Mouse (Mus musculus) stomach, postnatal 0 days (tissue): ENCODE results near the gene Dst.

Experiments used
- CTCF ChIP-seq: IDR thresholded peaks from 2 replicates; pipeline ENCODE4 v1.5.1; 2016; ENCODE audit warnings: antibody characterized with exemption, low read depth, mild to moderate bottlenecking, moderate library complexity
- EP300 ChIP-seq: optimal IDR thresholded peaks from 2 replicates; pipeline ENCODE3; 2016; ENCODE audit warnings: antibody characterized with exemption

GRCm38 (mm10) chr1:34054970-34055369, 146.9 kb downstream of the Dst start:
- TF ChIP-seq CTCF (no peak), EP300 (no peak)
